Mouse (Mus musculus) liver, postnatal 0 days (tissue): ENCODE data around the gene Foxr1.

Experiments
- CTCF ChIP-seq: sonication (generic); IDR thresholded peaks from 2 replicates; pipeline ENCODE4 v1.5.1; 2016; ENCODE audit warnings: antibody characterized with exemption, low read depth
- EP300 ChIP-seq: IDR thresholded peaks from 2 replicates; pipeline ENCODE4 v1.6.1; 2016; ENCODE audit warnings: antibody characterized with exemption, low read depth, mild to moderate bottlenecking

GRCm38 (mm10) chr9:44485516-44486161, 44.7 kb upstream of the Foxr1 start:
- no peak for TF ChIP-seq EP300
- TF ChIP-seq CTCF, result no peak
